Mouse (Mus musculus) olfactory bulb, adult 2 months (tissue): Measurements from ENCODE around the gene Txndc2. TPM values are rescaled to one million over a fixed set of nuclear protein-coding genes. Genes with fewer than 3 reads are reported as not detected.

Experiments used
- H3K27ac ChIP-seq: fragments of 200-500 bp; 2 replicates; pipeline ENCODE4 v1.5.1; 2012; ENCODE audit warnings: low read depth, low read length; ENCODE audit not compliant: insufficient read depth
- H3K4me1 ChIP-seq: fragments of 200-500 bp; 2 replicates; pipeline ENCODE4 v1.6.1; 2012; ENCODE audit warnings: low read length; ENCODE audit not compliant: control insufficient read depth, insufficient read depth
- H3K4me3 ChIP-seq: fragments of 200-500 bp; 2 replicates; pipeline ENCODE4 v1.5.1; 2012; ENCODE audit warnings: mild to moderate bottlenecking, low read depth, low read length, moderate library complexity; ENCODE audit not compliant: insufficient read depth
- CTCF ChIP-seq: fragments of 200-500 bp; IDR thresholded peaks from 2 replicates; pipeline ENCODE4 v1.5.1; 2012; ENCODE audit warnings: low read depth, mild to moderate bottlenecking, low read length, moderate library complexity; ENCODE audit not compliant: insufficient read depth
- POLR2A ChIP-seq: fragments of 200-500 bp; IDR thresholded peaks from 2 replicates; pipeline ENCODE4 v1.6.1; 2012; ENCODE audit warnings: mild to moderate bottlenecking, low read depth, low read length, moderate library complexity; ENCODE audit not compliant: insufficient read depth
- WGBS: fragments of 180-500 bp; shearing (Covaris S2); methylation state at CpG from one replicate; pipeline ENCODE4 v1.1.7; 2018; 5-methylcytosine and 5-hydroxymethylcytosine counted together
- polyA plus RNA-seq: library from polyadenylated mRNA; stranded (reverse); fragments of >200 nt; gene quantifications from 2 replicates; pipeline ENCODE4 v1.2.4, GENCODE M21; 2012; ENCODE audit warnings: low replicate concordance; ENCODE audit not compliant: missing spikeins, insufficient read depth, insufficient read length

Txndc2 gene
- polyA plus RNA-seq, 1 experiment: not detected

DNA sequence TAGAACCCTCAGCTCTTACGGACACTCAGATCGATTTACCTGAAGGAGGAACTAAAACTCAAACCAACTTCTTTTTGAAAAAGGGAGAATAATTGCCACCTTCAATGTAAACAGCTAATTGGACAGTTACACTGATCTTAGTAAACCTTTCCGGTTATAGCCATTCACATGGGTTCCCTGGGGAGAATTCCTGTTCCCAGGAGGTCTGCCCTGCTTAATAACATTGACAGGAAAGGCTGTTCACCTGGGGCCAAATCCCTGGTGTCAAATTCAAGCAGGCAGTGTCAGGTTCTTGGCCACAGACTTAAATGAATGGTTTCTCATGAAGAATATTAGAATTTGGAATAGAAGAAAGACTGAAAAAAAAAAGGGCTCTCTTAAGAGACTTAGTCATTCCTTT is 34.0 kb upstream of the Txndc2 start:
- WGBS: 81% methylated on average over 3 of the region's 3 CpGs
- Histone ChIP-seq H3K4me3 (no peak overlapping the region), H3K4me1 (peaks cover 8% of the 10 kb centered on the region), H3K27ac (no peak overlapping the region)
- TF ChIP-seq CTCF (no peak), POLR2A (no peak)

DNA sequence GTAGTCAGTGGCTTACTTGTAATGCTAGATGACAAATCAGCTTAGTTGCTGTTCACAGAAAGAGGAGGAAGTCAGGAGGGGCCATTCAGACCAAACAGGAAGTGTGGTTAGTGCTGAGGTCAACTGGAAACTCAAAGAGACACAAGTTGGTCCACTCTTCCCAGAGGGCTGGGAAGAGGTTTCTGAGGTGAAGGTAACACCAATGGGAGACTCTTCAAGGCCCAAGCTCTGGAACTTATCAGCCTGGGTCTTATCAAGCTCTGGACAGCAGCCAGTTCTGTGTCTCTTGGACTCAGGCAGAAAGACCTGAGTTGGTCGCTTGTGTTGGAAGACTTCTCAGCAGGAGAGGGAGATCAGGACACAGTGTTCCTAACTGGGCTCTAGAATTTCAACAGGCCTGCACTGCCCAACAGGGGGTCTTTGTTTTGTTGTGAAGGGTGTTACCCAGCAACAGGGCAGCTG is 32.8 kb upstream of the Txndc2 start:
- TF ChIP-seq CTCF: no peak
- TF ChIP-seq POLR2A: no peak
- 48% methylated on average over 1 of the region's 1 CpGs for WGBS

DNA sequence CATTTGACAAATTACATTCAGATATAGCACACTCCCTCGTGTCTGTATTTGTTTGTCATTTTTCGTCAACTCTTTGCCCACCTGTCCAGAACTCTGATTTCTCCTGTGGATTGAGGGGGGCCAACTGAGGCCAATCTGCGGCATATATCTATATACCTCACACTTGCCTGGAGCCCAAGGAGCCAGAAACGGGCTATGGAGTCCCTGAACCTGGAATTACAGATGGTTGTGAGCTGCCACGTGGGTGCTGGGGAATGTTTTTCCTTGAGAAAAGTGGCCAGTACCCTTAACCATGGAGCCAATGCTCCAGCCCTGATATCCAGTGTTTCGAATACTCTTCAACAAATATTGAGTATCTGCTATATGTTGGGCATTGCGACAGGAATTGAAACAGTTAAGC is 31.0 kb upstream of the Txndc2 start:
- Histone ChIP-seq H3K4me3 (no peak overlapping the region), H3K4me1 (peaks cover 2% of the 10 kb centered on the region; the same call in 1 of the 2 replicates), H3K27ac (no peak overlapping the region)
- TF ChIP-seq POLR2A (no peak), CTCF (no peak)
- 93% methylated on average over 7 of the region's 7 CpGs for WGBS

More for the DNA sequence above, 32.8 kb upstream of the Txndc2 start:
- peaks cover 2% of the 10 kb centered on the region for H3K4me1 ChIP-seq
- H3K27ac ChIP-seq: 0 out of 2 replicates have a peak overlapping the region, but pooled peaks have one; percentile 16
- no peak overlapping the region for H3K4me3 ChIP-seq

DNA sequence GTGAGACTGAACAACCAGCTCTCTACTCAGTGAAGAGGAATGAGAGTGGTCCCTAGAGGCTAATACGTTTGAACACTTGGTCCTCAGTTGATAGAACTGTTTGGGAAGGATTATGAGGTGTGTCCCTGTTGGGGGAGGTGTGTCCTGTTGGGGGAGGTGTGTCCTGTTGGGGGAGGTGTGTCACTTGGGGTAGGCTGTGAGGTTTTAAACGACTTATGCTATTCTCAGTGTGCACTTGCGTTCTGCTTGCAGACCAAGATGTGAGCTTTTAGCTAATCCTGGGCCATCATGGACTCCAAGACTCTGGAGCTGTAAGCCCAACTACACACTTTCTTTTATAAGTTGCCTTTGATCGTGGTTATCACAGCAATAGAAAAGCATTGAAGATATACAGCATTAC is 27.1 kb upstream of the Txndc2 start:
- TF ChIP-seq POLR2A: no peak
- no peak for TF ChIP-seq CTCF
- Histone ChIP-seq H3K4me3 (no peak overlapping the region), H3K27ac (no peak overlapping the region), H3K4me1 (peaks cover 3% of the 10 kb centered on the region; the same call in 1 of the 2 replicates)
- 92% methylated on average over 4 of the region's 4 CpGs for WGBS

DNA sequence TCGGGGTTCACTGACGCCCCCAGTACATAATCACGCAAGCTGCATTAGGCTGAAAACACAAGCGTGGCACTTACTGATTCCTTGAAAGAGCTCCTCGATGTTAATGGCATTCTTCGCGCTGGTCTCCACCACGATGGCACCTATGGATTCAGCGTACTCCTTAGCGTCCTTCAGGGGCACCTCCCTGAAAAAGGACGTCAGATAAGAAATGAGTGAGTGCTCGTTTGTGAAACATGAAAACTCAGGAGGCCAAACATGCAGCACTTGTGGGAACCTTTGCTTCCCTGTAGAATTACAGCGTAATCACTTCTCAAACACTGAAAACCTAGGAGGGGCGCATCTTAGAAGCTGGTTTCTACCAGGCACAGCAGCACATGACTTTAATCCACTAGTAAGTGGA is 25.8 kb upstream of the Txndc2 start:
- H3K4me3 ChIP-seq: no peak overlapping the region
- TF ChIP-seq CTCF (no peak), POLR2A (no peak)
- H3K27ac ChIP-seq: no peak overlapping the region
- WGBS: 88% methylated on average over 14 of the region's 14 CpGs
- peaks cover 3% of the 10 kb centered on the region; the same call in 1 of the 2 replicates for H3K4me1 ChIP-seq

DNA sequence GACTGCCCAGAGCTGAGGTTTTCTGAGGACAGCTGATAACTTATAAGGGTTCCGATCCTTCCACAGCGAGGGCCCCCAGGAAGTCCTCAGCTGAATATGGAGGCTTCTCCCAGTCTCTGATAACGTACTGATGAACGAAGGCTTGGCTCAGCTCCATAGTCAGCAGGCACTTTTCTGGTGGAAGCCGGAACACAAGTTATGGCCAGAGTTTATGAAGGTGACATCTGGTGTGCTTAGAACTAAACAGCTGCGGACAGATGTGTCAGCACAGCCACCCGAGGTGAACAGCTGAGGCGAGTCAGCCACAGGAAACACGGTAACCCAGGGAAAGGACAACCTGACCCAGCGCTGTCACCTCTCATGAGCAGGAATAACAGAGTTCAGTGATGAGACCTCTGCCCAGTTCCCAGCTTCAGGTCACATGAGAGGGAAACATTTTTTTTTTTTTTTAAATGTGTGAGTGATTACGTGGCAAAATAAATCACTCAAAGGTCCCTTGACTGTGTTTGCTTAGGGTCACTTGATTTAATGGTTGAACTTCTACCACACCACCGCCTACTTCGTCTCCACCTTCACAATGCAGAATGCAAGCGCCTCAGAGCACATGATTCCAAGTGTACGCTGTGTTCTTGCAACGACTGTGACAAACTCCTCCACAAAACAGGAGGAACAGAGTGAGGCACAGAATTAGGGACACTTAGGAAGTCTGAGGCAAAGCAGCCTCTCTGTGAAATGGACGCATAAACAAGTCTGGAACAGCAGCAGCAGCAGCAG is 24.6 kb upstream of the Txndc2 start:
- WGBS: 81% methylated on average over 17 of the region's 17 CpGs
- TF ChIP-seq CTCF: no peak
- TF ChIP-seq POLR2A: no peak
- Histone ChIP-seq H3K4me3 (no peak overlapping the region), H3K27ac (no peak overlapping the region), H3K4me1 (peaks cover 3% of the 10 kb centered on the region; the same call in 1 of the 2 replicates)

DNA sequence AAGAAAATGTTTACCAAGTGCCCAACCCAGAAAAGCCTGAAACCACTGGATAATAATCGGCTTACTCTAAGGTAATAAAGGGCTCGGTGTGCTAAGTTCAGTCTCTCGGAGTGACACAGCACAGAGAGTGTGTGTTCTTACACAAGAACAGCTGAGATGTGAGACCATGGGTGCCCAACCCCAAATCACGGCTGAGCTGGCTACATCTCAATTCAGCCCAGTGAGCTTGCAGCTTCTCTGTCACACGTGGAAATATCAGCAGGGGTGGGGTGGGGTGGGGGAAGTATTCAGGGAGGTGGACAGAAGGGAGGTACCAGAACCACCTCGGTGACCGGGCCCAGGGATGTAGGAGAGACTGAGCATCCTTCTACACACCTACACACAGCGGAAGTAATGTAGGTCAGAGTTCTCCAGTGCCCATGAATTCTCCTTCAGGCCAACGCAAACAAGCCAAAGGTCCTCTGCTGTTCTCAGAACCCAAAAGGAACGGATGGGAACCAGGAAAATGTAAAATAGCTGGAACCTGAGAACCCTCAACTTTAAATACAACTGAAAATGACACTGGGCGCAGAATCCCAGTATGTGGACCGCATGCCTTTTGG is 23.9 kb upstream of the Txndc2 start:
- H3K27ac ChIP-seq: no peak overlapping the region
- WGBS: 81% methylated on average over 12 of the region's 12 CpGs
- TF ChIP-seq CTCF (no peak), POLR2A (no peak)
- H3K4me3 ChIP-seq: no peak overlapping the region
- H3K4me1 ChIP-seq: peaks cover 3% of the 10 kb centered on the region; the same call in 1 of the 2 replicates

DNA sequence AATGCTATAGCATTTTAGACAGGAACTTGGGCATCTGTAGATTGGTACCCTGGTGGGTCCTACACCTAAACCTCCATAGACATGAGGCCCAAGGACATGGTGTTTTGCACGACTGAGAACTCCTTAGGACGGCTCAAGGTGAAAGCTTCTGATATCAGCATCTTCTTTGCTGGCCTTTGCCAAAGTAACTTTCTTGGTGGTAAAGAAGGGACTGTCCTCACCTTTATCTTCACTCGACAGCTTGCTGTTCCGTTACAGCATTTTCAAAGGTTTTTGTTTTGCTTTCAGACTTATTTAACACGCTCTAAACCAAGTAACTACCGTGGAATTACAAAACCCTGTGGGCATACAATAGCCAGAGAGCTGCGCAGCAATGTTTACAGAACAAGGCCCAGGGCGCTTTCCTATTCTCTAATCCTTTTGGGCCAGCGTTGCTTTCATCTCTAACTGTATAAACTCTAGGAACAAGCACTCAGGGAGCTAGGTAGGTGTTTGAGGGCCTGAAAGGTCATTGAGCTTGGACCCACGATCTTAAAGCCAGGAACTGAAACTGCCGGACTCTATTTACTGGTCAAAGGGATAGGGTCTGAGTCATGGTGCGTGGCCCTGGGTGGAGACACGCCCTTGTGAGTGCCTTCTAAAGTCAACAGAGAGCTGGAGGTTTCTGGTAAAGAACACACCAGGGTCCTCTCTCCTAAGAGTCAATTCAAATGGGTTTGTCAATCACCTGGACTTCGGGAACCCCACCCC is 21.5 kb upstream of the Txndc2 start:
- H3K4me3 ChIP-seq: no peak overlapping the region
- H3K4me1 ChIP-seq: peaks cover 3% of the 10 kb centered on the region; the same call in 1 of the 2 replicates
- no peak overlapping the region for H3K27ac ChIP-seq
- WGBS: 86% methylated on average over 14 of the region's 14 CpGs
- TF ChIP-seq POLR2A: no peak
- TF ChIP-seq CTCF: no peak
